Mouse (Mus musculus) stomach, postnatal 0 days (tissue): ENCODE data around the gene Fosl2. TPM values are rescaled to one million over a fixed set of nuclear protein-coding genes. Genes with fewer than 3 reads are reported as not detected.
A peak's percentile ranks its signal among the peaks of the same experiment; 100 is the strongest.

ENCODE experiments used
- ATAC-seq: fragments of 200-750 bp; cut with Nextera tagmentation; 2 replicates; pipeline ENCODE4 v1.8.0; 2017; ENCODE audit not compliant: low FRiP score, low TSS enrichment
- DNase-seq: peaks from one replicate; pipeline ENCODE4 v3.0.0-alpha.2; 2016; ENCODE audit warnings: low spot score
- H3K27ac ChIP-seq: fragments of 300-500 bp; sonication (generic); replicated peaks from 2 replicates; pipeline ENCODE4 v1.5.1; 2014; ENCODE audit warnings: mild to moderate bottlenecking, control low read depth
- H3K27me3 ChIP-seq: fragments of 300-500 bp; sonication (generic); 2 replicates; pipeline ENCODE4 v1.6.1; 2014; ENCODE audit warnings: low read length; ENCODE audit not compliant: control insufficient read depth, insufficient read depth
- H3K36me3 ChIP-seq: fragments of 300-500 bp; sonication (generic); 2 replicates; pipeline ENCODE4 v1.6.1; 2014; ENCODE audit warnings: low read length, mixed read lengths; ENCODE audit not compliant: control insufficient read depth, insufficient read depth
- H3K4me1 ChIP-seq: fragments of 300-500 bp; sonication (generic); replicated peaks from 2 replicates; pipeline ENCODE4 v1.6.1; 2014; ENCODE audit warnings: antibody characterized with exemption; ENCODE audit not compliant: control insufficient read depth, insufficient read depth
- H3K4me2 ChIP-seq: fragments of 300-500 bp; sonication (generic); replicated peaks from 2 replicates; pipeline ENCODE4 v1.6.1; 2014; ENCODE audit warnings: low read depth, mild to moderate bottlenecking, control low read depth, moderate library complexity
- H3K4me3 ChIP-seq: fragments of 300-500 bp; sonication (generic); 2 replicates; pipeline ENCODE4 v1.5.1; 2014; ENCODE audit warnings: low read depth, low read length, control low read depth
- H3K9ac ChIP-seq: fragments of 300-500 bp; sonication (generic); 2 replicates; pipeline ENCODE4 v1.6.1; 2014; ENCODE audit warnings: mild to moderate bottlenecking, low read length, control low read depth, mixed read lengths
- H3K9me3 ChIP-seq: fragments of 300-500 bp; sonication (generic); 2 replicates; pipeline ENCODE4 v1.6.1; 2016; ENCODE audit warnings: low read length; ENCODE audit not compliant: control insufficient read depth
- CTCF ChIP-seq: IDR thresholded peaks from 2 replicates; pipeline ENCODE4 v1.5.1; 2016; ENCODE audit warnings: antibody characterized with exemption, low read depth, mild to moderate bottlenecking, moderate library complexity
- EP300 ChIP-seq: optimal IDR thresholded peaks from 2 replicates; pipeline ENCODE3; 2016; ENCODE audit warnings: antibody characterized with exemption
- WGBS: fragments of 180-500 bp; shearing (Covaris S2); extraction: QIAGEN DNeasy Blood & Tissue Kit; methylation state at CpG from one replicate; pipeline ENCODE4 v1.1.7; 2014; 5-methylcytosine and 5-hydroxymethylcytosine counted together
- polyA plus RNA-seq: library from polyadenylated mRNA; unstranded; fragments of >200 nt; fragmentation: Nextera tagmentation; extraction: Ambion mirVana; gene quantifications from 2 replicates; pipeline ENCODE4 v1.2.1, GENCODE M21; 2015

Gene Fosl2
- polyA plus RNA-seq: 10.5 and 11.7 TPM in 2 replicates

GRCm38 (mm10) chr5:32135336-32136206 lies at the start of gene Fosl2:
TSS of gene Fosl2 (plus strand) at chr5:32135801.
- WGBS: 0% methylated on average over 55 of the region's 85 CpGs
- H3K4me2 ChIP-seq: peak within 1 kb of the TSS; percentile 79
- peak within 1 kb of the TSS; percentile 99 for H3K9ac ChIP-seq
- peak within 1 kb of the TSS; percentile 100 for H3K27ac ChIP-seq
- peak; percentile 86 for ATAC-seq
- H3K9me3 ChIP-seq: no peaks in the 10 kb centered on the region
- peak; percentile 4; the same call in 1 of the 2 replicates for TF ChIP-seq CTCF
- TF ChIP-seq EP300: peak; percentile 17
- H3K4me3 ChIP-seq: peak within 1 kb of the TSS; percentile 95
- H3K27me3 ChIP-seq: no peaks in the 10 kb centered on the region
- DNase-seq: peak; percentile 98
- H3K36me3 ChIP-seq: no peaks in the 10 kb centered on the region
- H3K4me1 ChIP-seq: 0 out of 2 replicates have a peak, but pooled peaks cover 2% of the 10 kb centered on the region

- no peak for DNase-seq
- Histone ChIP-seq H3K9me3 (no peaks in the 10 kb centered on the region), H3K4me1 (0 out of 2 replicates have a peak, but pooled peaks cover 3% of the 10 kb centered on the region), H3K9ac (no peak overlapping the region), H3K36me3 (no peaks in the 10 kb centered on the region), H3K27ac (no peak overlapping the region), H3K27me3 (no peaks in the 10 kb centered on the region), H3K4me2 (no peak overlapping the region), H3K4me3 (no peak overlapping the region)
- WGBS: 94% methylated on average over 2 of the region's 2 CpGs
- TF ChIP-seq CTCF (no peak), EP300 (no peak)
- no peak for ATAC-seq
Measured at GRCm38 (mm10) chr5:32085971-32086370, 49.6 kb upstream of the Fosl2 start.

GRCm38 (mm10) chr5:32086526-32087090 lies 49.0 kb upstream of the Fosl2 start:
- TF ChIP-seq CTCF (no peak), EP300 (no peak)
- H3K9me3 ChIP-seq: no peaks in the 10 kb centered on the region
- WGBS: 80% methylated on average over 6 of the region's 6 CpGs
- 0 out of 2 replicates have a peak, but pooled peaks cover 3% of the 10 kb centered on the region for H3K4me1 ChIP-seq
- H3K27ac ChIP-seq: no peak overlapping the region
- DNase-seq (no peak), ATAC-seq (no peak)
- no peak overlapping the region for H3K4me3 ChIP-seq
- H3K27me3 ChIP-seq: no peaks in the 10 kb centered on the region
- H3K4me2 ChIP-seq: no peak overlapping the region
- no peak overlapping the region for H3K9ac ChIP-seq
- H3K36me3 ChIP-seq: no peaks in the 10 kb centered on the region

- Histone ChIP-seq H3K4me2 (no peak overlapping the region), H3K27ac (peak overlapping the region; percentile 35; the same call in 1 of the 2 replicates), H3K4me3 (no peak overlapping the region), H3K36me3 (no peaks in the 10 kb centered on the region), H3K4me1 (0 out of 2 replicates have a peak, but pooled peaks cover 3% of the 10 kb centered on the region), H3K9me3 (no peaks in the 10 kb centered on the region), H3K27me3 (no peaks in the 10 kb centered on the region), H3K9ac (0 out of 2 replicates have a peak overlapping the region, but pooled peaks have one; percentile 23)
- 27% methylated on average over 5 of the region's 5 CpGs for WGBS
- DNase-seq: no peak
- ATAC-seq: no peak
- no peak for TF ChIP-seq EP300
- TF ChIP-seq CTCF: no peak
Measured at GRCm38 (mm10) chr5:32089481-32089880, 46.1 kb upstream of the Fosl2 start.

- no peak overlapping the region for H3K4me2 ChIP-seq
- H3K4me3 ChIP-seq: no peak overlapping the region
- no peaks in the 10 kb centered on the region for H3K36me3 ChIP-seq
- no peaks in the 10 kb centered on the region for H3K27me3 ChIP-seq
- no peak overlapping the region for H3K9ac ChIP-seq
- no peaks in the 10 kb centered on the region for H3K9me3 ChIP-seq
- DNase-seq (no peak), ATAC-seq (no peak)
- 0 out of 2 replicates have a peak, but pooled peaks cover 3% of the 10 kb centered on the region for H3K4me1 ChIP-seq
- TF ChIP-seq EP300: no peak
- no peak overlapping the region for H3K27ac ChIP-seq
Measured at GRCm38 (mm10) chr5:32092281-32092680, 43.3 kb upstream of the Fosl2 start.

- Histone ChIP-seq H3K4me3 (no peak overlapping the region), H3K4me2 (no peak overlapping the region), H3K9ac (no peak overlapping the region), H3K9me3 (no peaks in the 10 kb centered on the region), H3K4me1 (no peaks in the 10 kb centered on the region), H3K27ac (no peak overlapping the region), H3K36me3 (no peaks in the 10 kb centered on the region), H3K27me3 (no peaks in the 10 kb centered on the region)
- 50% methylated on average over 3 of the region's 3 CpGs for WGBS
- no peak for TF ChIP-seq EP300
- TF ChIP-seq CTCF: no peak
- ATAC-seq (no peak), DNase-seq (no peak)
Measured at GRCm38 (mm10) chr5:32098691-32099090, 36.9 kb upstream of the Fosl2 start.
